Mouse (Mus musculus) brain, embryonic 18.5 days (tissue): ENCODE measurements around the gene Dio3.

ENCODE experiments used
- DNase-seq: peaks from one replicate; pipeline ENCODE4 v3.0.0-alpha.2; 2012; ENCODE audit warnings: low read depth, low spot score

Gene Dio3

DNA sequence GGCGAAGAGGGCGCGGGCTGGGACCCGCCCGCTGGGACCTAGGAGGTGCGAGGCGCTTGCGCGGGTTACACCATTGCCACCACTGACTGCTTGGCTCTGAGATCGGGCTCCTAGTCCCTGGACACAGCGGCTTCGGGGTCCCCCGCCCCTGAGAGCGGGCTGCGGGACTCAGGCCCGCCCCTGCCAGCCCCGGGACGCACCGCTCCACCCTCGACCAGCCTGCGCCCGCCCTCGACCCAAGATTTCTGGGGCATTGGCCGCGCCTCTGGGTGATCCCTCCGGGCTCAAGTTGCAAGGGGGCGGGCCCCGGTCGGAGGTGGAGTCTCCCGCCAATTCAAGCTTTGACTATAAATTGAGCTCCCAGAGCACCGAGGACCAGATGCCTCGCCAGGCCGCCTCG, at the start of gene Dio3:
Gene Dio3, plus strand, starts transcription at position 216 of the 400 bp plus-strand sequence.
- no peak for DNase-seq

DNA sequence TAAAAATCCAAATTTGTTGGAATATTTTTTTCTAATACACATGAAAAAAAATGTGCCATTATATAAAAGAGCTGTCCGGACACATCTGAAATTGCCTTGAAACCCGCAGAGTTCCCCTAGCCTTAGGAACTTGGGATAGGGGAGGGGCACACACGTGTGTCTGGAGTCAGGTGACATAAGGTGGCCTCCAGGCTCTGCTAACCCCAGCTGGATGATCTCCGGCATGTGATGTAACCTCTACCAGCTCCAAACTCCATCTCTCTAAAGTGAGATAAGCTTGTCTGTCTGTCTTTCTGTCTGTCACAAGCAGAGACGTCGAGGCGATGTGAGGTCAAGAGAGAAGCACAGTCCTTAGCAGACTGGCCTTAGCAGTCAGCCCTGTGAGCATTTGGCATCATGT, 48.6 kb upstream of the Dio3 start:
- DNase-seq, result no peak

DNA sequence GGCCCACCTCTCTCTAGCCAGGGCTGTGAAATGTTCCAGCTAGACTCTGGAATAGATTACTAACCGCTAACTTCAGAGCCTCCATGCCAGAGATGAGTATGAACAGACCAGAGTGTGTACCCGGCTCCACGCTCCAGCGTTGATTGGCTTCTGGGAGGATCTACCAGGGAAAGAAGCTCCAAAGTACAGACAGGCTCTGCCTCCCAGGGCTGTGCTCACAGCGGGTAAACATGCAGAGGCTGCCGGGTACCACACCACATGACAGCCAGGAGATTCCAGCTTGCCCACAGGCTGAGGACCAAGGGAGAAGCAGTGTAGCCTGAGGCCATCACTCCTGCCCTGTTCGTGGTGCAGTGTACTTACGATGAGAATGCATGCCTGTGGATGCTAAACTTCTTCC, 48.1 kb upstream of the Dio3 start:
- DNase-seq, result no peak

- no peak for DNase-seq
Observed at GRCm38 (mm10) chr12:110231709-110232600, 46.9 kb upstream of the Dio3 start.

DNA sequence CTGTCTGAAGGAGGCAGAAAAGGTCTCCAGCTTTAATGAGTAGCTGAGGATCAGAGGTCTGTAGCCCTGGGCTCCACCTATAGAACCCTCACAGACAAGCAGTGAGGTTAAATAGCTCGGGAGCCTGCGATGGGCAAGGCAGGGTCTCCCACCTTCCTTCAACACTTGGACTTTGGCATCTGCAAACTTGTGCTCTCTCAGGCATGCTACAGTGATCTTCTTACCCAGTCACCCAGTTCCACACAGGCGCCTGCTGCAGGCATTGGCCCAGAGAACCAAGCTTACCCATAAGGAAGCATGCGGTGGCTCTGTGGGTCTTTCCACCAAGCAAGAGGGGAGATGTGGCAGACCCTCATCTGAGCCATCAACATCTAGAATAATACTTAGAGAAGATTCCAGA, 43.0 kb upstream of the Dio3 start:
- no peak for DNase-seq

DNA sequence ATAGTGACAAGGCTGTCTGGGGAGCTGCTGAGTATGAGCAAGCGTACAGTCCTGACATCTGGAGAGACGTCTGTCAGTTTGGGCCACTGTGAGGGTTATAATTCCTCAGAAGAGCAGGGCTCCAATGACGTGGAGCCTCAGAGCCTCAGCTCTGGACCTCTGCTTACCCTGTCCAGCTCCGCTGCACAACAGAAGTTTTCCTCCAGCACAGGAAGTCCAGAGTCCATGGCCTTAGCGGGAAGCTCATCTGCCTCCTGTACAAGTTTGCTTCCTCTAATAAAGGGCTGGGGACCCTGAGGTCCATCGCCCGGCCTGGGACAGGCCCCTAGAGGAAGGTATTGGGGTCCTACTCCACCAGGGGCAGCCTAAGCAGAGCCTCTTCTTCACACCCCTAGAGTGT, 41.8 kb upstream of the Dio3 start:
- no peak for DNase-seq

DNA sequence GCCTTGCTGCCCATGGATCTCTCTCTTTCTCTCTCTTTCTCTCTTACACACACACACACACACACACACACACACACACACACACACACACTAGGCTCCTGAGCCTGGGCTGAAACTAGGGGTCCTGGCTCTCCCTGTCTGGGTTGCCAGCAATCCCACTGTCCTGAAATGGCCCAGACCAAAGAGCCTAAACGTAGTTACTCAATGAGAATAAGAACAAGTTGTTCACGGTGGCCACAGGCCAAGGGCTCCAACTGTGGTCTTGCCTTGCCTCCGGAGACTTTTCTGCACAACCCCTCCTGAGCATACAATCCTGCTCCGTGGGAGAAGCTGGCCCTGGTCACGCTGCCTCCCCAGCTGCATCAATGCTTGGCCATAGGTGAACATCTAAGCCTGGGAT, 39.5 kb upstream of the Dio3 start:
- no peak for DNase-seq

- no peak for DNase-seq
Observed at GRCm38 (mm10) chr12:110244581-110244980, 34.3 kb upstream of the Dio3 start.

- DNase-seq, result no peak
Observed at GRCm38 (mm10) chr12:110245461-110245860, 33.4 kb upstream of the Dio3 start.

DNA sequence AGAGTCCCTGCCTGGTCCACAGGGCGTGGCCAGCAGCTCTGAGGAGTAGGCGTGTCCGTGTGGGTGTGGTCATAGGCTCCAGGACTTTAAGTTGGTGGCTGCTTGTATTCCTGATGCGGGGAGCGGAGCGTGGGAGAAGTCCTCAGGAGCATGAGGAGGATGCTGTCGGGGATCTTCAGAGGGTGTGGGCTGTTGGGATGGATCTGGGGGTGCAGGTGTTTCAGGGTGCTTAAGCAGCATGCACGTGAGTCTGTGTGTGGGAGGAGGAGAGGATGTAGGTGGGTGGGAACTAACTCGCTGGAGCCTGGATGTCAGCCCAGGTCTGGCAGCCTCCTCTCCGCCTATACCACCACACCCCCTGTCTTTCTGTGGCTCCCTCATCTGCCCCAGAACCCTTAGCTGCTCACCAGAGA, 26.7 kb upstream of the Dio3 start:
- DNase-seq, result no peak

GRCm38 (mm10) chr12:110255731-110256130, 23.1 kb upstream of the Dio3 start:
- DNase-seq, result no peak

DNA sequence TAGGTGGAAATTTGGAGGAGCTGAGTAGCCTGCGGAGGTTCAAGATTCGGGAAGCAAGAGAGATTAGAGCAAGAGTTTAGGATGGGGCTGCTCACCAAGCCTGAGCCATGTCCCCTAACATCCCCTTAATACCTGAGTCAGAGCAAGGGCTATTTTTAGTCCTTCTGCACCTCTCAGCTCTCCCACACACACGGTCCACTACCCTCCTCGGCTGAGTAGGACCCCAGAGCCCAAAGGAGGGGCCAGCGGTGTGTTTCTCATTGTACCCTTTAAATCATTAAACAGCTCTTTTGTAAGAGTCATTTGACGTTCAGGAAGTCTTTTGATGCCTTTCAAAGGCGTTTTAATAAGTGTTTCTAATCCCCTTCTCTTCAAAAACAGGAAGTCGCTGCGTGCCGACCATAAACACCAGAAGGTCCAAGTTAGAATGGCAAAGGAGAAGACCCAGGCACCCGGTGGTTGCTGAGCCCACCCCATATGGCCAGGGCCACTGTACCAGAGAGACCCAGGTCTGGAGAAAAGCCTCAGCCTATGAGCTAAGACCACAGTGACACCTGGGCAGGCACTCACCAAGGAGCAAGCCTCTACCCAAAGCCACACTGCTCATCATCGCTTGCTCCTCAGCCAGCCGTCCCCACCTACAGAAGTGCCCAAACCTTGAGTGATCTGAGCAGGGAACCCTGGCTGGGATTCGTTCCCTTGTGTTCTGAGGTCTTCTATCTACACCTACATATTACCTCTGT, 22.2 kb upstream of the Dio3 start:
- no peak for DNase-seq

DNA sequence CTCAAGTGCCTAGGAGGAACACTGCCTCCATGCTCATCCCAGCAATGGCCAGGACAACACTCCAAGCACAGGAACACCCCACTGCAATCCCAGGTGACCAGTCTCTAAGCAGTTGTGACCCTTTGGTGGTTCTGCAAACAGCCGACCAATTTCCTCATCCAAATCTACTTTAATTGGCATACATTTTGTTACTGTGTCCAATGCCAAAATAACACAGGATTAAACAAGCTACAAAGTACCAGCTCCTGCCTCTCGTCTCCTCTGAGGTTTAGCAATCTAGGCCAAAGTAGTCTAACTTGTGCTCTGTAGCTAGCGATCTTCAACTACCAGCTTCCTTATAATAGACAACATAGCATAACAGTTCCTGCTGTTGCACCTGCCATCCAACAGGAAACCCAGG, 10.6 kb upstream of the Dio3 start:
- DNase-seq, result no peak

DNA sequence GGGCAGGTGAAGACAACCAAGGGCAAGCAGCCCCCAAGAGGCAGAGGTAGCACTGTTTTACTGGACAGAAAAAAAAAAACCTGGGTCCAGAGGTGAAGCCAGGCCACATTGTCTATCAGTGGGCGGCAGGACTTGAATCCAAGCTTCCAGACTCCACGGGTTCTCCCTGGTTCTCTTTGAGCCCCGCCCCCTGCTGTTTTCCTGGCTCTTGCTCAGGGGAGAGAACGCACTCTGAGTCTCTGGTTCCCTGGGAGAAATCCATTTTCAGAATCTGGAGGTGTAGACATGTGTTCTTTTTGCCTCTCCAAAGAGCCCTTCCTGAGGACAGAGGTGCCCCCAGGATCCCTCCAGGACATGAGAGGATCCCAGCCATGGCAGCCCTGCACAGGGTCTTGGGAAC, 9.2 kb upstream of the Dio3 start:
- no peak for DNase-seq

DNA sequence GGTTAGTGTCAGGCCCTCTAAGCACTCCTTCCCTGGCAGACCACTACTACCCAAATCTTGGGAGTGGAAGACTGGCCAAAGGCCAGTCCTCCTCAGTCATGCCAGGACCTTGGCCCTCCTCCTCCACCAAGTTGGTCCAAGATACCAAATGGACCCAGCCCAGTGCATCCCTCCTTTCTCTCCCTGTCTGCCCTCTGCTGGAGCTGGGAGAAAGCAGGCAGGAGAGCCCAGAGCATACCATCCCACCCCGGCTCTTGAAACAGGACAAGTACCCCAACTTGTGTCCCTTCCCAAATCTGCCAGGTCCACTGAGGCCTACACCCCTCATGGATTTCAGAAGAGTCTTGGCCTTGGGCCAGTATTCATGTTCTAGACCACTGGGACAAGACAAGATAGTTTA, 2.8 kb upstream of the Dio3 start:
- DNase-seq, result no peak

DNA sequence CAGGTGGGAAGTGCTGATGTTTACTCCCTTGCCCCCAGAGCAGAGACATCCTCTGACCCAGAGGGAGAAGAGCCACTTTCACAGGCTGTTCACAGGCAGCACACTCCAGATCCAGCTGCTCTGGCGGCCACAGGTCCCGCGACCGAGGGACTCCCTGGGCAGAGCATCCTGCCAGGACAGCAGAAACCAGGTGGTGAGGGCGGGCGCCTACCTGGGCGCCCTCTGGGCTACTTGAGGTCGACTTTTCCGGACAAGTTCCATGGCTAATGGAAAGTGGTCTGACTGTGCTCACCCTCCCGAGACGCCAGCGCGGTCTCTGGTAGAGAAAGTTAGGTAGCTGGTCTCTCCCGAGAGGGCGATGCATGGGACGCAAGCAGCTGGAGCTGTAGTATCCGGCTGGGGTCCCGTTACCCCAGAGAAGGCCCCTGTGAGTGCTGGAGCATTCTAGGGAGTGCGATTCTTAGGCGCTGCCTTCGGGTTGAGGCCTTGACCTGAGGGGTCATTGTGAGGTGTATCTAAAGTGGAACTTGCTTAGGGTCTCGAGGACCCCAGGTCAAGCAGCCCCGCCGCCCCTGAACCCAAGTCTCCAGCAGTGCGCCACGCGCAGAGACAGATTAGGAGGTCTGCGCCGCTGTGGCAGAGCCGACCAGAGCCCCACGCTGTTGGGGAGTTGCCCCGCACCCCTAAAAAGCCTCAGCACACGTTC, 1.5 kb upstream of the Dio3 start:
- DNase-seq, result no peak

DNA sequence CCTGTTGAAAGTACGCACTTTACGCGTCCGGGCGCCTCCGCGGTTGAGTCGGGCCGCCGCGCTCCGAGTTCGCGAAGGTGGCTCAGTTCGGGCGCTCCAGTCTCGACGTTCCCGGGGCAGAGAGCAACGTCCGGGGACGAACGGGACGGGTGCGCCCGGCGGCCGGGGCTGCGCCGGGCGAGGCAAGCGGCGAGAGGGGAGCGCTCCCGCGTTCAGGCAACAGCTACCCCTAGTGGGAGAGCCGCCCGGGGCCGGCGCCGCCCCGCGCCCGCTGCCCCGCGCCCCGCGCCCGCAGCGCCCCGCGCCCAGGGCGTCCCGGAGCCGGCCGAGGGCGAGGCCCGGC, 932 bp upstream of the Dio3 start:
- DNase-seq, result no peak

DNA sequence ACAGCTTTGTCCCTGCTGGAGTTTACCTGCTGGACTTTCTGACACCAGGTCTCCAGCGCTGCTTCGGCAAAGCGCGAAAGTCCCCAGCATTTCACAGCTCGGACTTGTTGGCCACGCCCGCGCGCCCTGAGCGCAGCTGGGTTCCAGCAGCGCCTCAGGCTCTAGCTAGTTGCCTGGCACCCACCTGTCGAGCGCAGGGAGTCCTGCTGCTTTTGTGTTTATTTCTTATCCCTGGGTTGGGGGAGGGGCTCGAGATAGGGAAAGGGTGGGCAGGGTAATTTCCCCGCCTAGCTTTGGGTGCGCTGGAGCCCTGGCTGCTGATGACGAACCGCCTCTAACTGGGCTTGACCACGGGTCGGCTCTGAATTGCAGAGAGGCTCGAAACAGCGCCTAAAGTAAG, 1.5 kb downstream of the Dio3 start:
- no peak for DNase-seq

DNA sequence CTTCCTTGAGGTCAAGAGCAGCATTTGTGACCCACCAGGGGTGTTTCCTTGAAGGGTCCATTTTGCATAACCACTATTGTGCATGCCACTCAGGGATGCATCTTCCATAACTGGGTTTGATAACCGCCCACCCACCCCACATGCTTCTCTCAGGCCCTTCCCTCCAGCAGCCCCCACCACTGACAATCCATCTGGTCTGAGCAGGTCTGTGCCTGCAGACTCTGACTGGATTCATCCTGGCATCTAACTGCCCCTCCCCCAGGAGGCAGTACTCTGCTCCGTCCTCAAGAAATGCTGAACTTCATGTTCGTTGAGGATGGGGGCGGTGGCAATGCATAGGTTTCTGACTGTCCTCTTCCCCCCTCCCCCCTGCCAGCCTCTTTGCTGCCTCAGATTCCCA, 4.9 kb downstream of the Dio3 start:
- no peak for DNase-seq

DNA sequence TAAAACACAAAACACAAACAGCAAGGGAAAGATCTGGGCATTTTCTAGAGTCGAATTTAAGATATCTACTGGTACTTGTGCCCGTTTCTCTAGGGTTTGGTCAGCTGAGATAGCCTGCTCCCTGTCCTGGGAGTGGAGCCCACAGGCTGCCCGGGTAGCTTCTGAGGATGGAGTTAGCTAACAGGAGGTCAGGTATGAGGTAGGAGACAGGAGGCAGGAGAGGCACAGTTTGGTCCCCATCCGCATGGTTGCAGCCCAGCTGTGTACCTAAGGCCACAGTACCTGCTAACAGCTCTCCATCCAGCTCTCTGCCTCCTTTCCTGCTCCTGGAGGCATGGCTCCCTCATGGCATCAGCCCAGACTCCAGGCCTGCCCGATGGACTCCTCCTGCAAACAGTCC, 13.9 kb downstream of the Dio3 start:
- no peak for DNase-seq

- DNase-seq, result no peak
Observed at GRCm38 (mm10) chr12:110294891-110295290, 16.0 kb downstream of the Dio3 start.

GRCm38 (mm10) chr12:110298653-110299052, 19.8 kb downstream of the Dio3 start:
- DNase-seq, result no peak

- no peak for DNase-seq
Observed at GRCm38 (mm10) chr12:110319696-110320095, 40.8 kb downstream of the Dio3 start.
